Mouse (Mus musculus): ENCODE results near the gene Krt20. TPM values are rescaled to one million over a fixed set of nuclear protein-coding genes. Genes with fewer than 3 reads are reported as not detected.

The Krt20 gene
- polyA plus RNA-seq (2016; fragmentation: Nextera tagmentation; extraction: Ambion mirVana): 0.40 and 0.42 TPM in 2 replicates

DNA sequence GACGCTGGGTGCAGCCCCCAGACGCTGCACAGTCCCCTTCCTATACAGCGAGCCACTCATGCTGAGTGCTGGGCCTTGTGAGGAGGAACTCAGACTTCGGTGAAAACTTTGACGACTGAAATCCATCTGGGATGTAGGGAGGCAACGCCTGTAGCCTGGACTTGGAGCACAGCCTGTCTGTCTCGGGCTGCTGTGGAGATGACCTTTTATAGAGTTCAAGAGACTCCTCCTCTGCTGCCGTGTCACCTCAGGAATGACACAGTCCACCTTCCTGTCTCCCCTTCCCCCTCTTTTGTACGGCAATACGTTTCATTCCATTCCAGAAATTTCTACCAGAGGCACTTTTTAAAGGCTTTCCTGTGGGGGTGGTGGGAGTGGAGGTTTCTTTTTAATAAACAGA is at the start of gene Krt20:
TSS of gene Krt20 (minus strand) at position 179 of the 400 bp plus-strand sequence.
- no peaks in the 10 kb centered on the region for H3K36me3 ChIP-seq
- WGBS: 44% methylated on average over 10 of the region's 10 CpGs

DNA sequence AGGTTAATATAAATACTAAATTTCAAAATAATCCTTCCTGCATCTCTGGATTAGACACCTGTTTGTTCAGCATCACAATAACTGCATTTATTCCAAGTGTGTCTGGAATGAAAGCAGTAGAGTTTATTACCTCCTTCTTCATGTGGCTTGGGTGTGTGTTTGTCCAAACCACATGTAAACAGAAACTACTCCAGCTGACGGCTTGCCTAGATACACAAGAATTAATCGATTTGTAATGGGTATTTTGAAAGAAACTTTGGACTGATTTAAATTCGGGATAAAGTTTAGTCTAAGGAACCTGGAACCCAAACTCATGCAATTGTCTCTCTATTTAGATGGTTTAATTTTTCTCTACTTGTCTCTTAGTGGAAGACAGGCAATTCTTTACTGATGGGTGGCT is 37.0 kb upstream of the Krt20 start:
- Histone ChIP-seq H3K4me1 (no peaks in the 10 kb centered on the region), H3K4me3 (no peak overlapping the region), H3K36me3 (no peaks in the 10 kb centered on the region), H3K9ac (no peak overlapping the region), H3K27ac (no peak overlapping the region), H3K27me3 (no peaks in the 10 kb centered on the region), H3K9me3 (no peaks in the 10 kb centered on the region), H3K4me2 (replicated peaks) (no peak overlapping the region)
- WGBS: 79% methylated on average over 3 of the region's 3 CpGs
- ATAC-seq (ENCODE audit: insufficient number of reproducible peaks, insufficient read depth, low FRiP score, low TSS enrichment): no peak

More for the DNA sequence above, at the start of gene Krt20:
- Histone ChIP-seq H3K4me2 (replicated peaks) (no peak within 1 kb of the TSS), H3K27ac (no peak within 1 kb of the TSS), H3K4me1 (peaks cover 11% of the 10 kb centered on the region; the same call in 1 of the 2 replicates), H3K9me3 (no peaks in the 10 kb centered on the region), H3K9ac (no peak within 1 kb of the TSS), H3K27me3 (no peaks in the 10 kb centered on the region), H3K4me3 (no peak within 1 kb of the TSS)
- ATAC-seq (ENCODE audit: insufficient number of reproducible peaks, insufficient read depth, low FRiP score, low TSS enrichment): no peak

DNA sequence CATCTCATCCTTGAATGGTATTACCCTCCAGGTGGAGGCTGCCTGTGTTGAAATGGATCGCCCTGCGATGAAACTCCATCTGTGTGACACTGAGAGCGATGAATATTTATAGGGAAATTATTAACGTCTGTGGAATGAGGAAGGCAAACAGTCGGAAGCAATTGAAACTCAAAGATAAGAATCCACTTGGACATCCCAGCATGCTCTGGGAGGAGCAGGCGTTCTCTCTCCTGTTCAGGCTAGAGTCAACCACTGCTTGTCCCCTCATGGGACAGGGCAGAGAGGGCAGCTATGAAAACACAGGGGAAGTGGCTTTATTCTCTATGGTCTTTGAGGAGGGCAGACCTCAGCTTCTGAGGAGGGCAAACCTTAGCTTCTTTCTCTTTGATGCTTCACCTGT is 35.5 kb upstream of the Krt20 start:
- Histone ChIP-seq H3K27ac (no peak overlapping the region), H3K9me3 (no peaks in the 10 kb centered on the region), H3K36me3 (no peaks in the 10 kb centered on the region), H3K27me3 (no peaks in the 10 kb centered on the region), H3K9ac (no peak overlapping the region), H3K4me1 (no peaks in the 10 kb centered on the region), H3K4me2 (replicated peaks) (no peak overlapping the region), H3K4me3 (no peak overlapping the region)
- ATAC-seq (ENCODE audit: insufficient number of reproducible peaks, insufficient read depth, low FRiP score, low TSS enrichment): no peak
- WGBS: 65% methylated on average over 6 of the region's 6 CpGs

DNA sequence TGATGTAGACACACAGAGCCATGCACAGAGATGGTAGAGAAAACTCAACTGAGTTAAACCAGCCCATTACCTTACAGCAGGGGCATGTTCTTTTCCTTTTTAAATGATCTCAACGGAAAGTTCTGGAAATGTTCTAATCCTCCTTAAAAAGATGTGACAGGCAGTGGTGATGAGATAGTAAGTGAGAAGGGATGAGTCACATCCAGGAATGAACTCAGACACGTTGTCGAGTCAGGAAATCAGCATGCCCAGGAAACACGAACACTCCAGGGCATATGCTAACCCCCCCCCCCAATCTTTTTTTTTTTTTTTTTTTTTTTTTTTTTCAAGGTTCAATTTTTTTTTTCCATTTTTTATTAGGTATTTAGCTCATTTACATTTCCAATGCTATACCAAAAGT is 34.5 kb upstream of the Krt20 start:
- H3K27me3 ChIP-seq: no peaks in the 10 kb centered on the region
- no peak overlapping the region for H3K27ac ChIP-seq
- WGBS: 75% methylated on average over 4 of the region's 4 CpGs
- no peak overlapping the region for H3K9ac ChIP-seq
- H3K4me1 ChIP-seq: no peaks in the 10 kb centered on the region
- no peaks in the 10 kb centered on the region for H3K9me3 ChIP-seq
- H3K36me3 ChIP-seq: no peaks in the 10 kb centered on the region
- no peak overlapping the region for H3K4me3 ChIP-seq
- H3K4me2 ChIP-seq (replicated peaks): no peak overlapping the region
- ATAC-seq (ENCODE audit: insufficient number of reproducible peaks, insufficient read depth, low FRiP score, low TSS enrichment): no peak

DNA sequence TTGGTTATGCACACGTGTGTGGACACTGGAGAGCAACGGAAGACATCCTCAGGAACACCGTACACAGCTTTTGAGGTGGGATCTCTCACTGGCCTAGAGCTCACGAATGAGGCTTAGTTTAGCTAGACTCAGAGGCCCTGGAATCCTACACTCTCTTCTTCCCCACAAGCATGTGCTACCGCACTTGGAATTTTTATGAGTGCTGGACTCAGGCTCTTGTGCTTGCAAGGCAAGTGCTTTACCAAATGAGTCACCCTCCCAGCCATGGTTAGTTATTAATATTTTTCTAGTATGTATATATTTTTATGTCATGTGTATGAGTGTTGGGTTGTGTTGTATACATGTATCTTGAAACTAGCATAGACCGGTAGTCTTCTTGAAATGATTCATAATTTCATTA is 34.0 kb upstream of the Krt20 start:
- Histone ChIP-seq H3K4me3 (no peak overlapping the region), H3K4me1 (no peaks in the 10 kb centered on the region), H3K4me2 (replicated peaks) (no peak overlapping the region), H3K27me3 (no peaks in the 10 kb centered on the region), H3K9ac (no peak overlapping the region), H3K27ac (no peak overlapping the region), H3K36me3 (no peaks in the 10 kb centered on the region), H3K9me3 (no peaks in the 10 kb centered on the region)
- WGBS: 93% methylated on average over 6 of the region's 6 CpGs
- no peak for ATAC-seq (ENCODE audit: insufficient number of reproducible peaks, insufficient read depth, low FRiP score, low TSS enrichment)

DNA sequence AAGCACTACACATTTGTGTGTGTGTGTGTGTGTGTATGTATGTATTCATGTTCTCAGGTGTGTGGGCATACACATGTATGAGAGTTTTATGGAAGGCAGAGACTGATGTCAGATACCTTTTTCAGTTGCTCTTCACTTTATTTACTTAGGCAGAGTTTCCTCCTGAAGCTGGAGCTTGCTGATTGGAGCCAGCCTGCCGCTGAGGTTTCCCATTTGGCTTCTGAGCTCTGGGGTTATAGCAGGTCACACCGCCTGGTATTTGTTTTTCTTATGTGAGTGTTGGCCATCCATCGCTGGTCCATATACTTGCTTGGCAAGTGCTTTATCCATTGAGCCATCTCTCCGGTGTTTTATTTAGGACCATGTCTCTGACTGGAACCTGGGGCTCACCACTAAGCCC is 31.3 kb upstream of the Krt20 start:
- Histone ChIP-seq H3K27ac (no peak overlapping the region), H3K36me3 (no peaks in the 10 kb centered on the region), H3K9ac (no peak overlapping the region), H3K4me2 (replicated peaks) (no peak overlapping the region), H3K4me1 (no peaks in the 10 kb centered on the region), H3K27me3 (no peaks in the 10 kb centered on the region), H3K9me3 (no peaks in the 10 kb centered on the region), H3K4me3 (no peak overlapping the region)
- WGBS: 80% methylated on average over 4 of the region's 4 CpGs
- ATAC-seq (ENCODE audit: insufficient number of reproducible peaks, insufficient read depth, low FRiP score, low TSS enrichment): no peak

DNA sequence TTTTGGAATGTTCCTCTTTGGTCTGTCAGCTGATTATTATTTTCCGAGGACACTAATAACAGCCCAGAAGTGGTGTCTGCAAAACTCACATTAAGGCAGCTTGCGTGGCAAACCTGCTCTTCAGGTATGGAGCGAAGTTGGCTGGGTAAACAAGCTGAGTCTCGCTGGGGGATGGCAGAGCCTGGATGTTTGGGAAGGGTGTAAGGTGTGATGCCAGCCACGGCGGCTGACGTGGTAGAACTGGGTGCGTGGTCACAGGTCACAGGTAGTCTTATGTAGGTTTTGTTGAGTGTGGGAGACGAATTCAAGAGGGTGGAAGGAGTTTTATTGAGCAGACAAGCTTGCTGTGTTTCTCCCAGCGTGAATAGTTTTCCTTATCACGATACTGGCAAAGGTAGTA is 30.6 kb upstream of the Krt20 start:
- no peaks in the 10 kb centered on the region for H3K27me3 ChIP-seq
- no peaks in the 10 kb centered on the region for H3K9me3 ChIP-seq
- no peaks in the 10 kb centered on the region for H3K4me1 ChIP-seq
- 81% methylated on average over 11 of the region's 11 CpGs for WGBS
- no peak overlapping the region for H3K4me3 ChIP-seq
- no peak for ATAC-seq (ENCODE audit: insufficient number of reproducible peaks, insufficient read depth, low FRiP score, low TSS enrichment)
- H3K9ac ChIP-seq: no peak overlapping the region
- H3K4me2 ChIP-seq (replicated peaks): no peak overlapping the region
- H3K27ac ChIP-seq: no peak overlapping the region
- H3K36me3 ChIP-seq: no peaks in the 10 kb centered on the region

DNA sequence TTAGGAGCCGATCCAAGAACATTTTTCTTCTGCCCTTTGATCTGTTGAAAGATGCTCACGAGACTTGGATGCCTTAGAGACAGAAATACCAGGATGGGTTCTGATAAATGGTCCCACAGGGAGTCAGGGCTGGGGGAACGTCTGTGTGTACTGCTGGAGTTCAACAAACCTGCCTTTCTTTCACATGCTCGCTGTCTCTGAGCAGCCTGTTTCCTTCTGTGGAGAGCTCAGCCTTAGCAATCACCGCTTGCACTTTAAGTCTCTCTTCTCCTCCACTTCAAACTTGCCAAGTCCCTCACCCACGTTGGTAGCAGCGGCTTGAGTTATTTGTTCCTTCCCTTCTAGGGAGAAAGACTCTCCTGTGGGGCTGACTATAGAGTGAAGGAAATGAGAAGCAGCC is 28.4 kb upstream of the Krt20 start:
- no peak overlapping the region for H3K27ac ChIP-seq
- no peak for ATAC-seq (ENCODE audit: insufficient number of reproducible peaks, insufficient read depth, low FRiP score, low TSS enrichment)
- H3K4me3 ChIP-seq: no peak overlapping the region
- H3K9ac ChIP-seq: no peak overlapping the region
- H3K4me2 ChIP-seq (replicated peaks): no peak overlapping the region
- no peaks in the 10 kb centered on the region for H3K4me1 ChIP-seq
- no peaks in the 10 kb centered on the region for H3K9me3 ChIP-seq
- H3K27me3 ChIP-seq: no peaks in the 10 kb centered on the region
- 29% methylated on average over 7 of the region's 7 CpGs for WGBS
- no peaks in the 10 kb centered on the region for H3K36me3 ChIP-seq

DNA sequence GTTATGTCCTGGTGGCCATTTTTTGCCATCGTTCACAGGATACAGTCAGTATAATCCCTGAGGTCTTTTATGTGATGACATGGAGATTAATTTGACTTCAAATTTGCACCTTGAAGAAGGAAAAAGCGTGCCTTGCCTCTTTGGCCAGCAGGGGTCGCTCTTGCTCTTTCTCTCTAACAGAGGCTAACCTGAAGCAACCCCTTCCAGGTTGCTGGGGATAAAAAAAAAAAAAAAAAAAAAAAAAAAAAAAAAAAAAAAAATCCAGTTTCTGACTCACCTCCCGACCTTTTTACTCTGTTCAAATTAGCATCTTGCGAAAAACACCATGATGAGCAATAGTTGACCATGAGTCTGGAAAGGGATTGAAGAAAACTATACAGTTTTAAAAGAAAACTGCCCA is 26.9 kb upstream of the Krt20 start:
- Histone ChIP-seq H3K9ac (no peak overlapping the region), H3K4me2 (replicated peaks) (no peak overlapping the region), H3K4me3 (no peak overlapping the region), H3K4me1 (no peaks in the 10 kb centered on the region), H3K27me3 (no peaks in the 10 kb centered on the region), H3K36me3 (no peaks in the 10 kb centered on the region), H3K27ac (no peak overlapping the region), H3K9me3 (no peaks in the 10 kb centered on the region)
- 2% methylated on average over 5 of the region's 5 CpGs for WGBS
- ATAC-seq (ENCODE audit: insufficient number of reproducible peaks, insufficient read depth, low FRiP score, low TSS enrichment): no peak

DNA sequence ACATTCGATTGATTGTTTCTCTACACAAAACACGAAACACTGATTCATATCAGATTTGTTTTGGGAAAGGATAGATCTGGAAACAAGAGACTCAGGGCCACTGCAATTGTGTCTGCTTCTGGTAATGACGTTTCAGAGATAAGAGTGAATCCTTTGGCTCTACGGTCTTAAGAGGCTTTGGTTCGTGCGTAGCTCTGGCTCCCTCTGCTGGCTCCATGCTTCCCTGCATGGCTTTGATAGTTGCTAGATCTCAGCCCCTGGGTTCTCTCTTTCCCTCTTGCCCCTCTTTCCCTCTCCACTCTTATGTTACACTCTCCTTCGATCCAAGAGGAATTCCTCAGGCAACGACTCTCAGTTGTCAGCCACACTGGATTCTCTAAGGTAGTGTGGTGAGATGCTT is 25.2 kb upstream of the Krt20 start:
- no peak overlapping the region for H3K4me3 ChIP-seq
- H3K27ac ChIP-seq: no peak overlapping the region
- H3K36me3 ChIP-seq: no peaks in the 10 kb centered on the region
- 13% methylated on average over 8 of the region's 8 CpGs for WGBS
- no peak for ATAC-seq (ENCODE audit: insufficient number of reproducible peaks, insufficient read depth, low FRiP score, low TSS enrichment)
- no peaks in the 10 kb centered on the region for H3K27me3 ChIP-seq
- H3K9me3 ChIP-seq: no peaks in the 10 kb centered on the region
- no peak overlapping the region for H3K4me2 ChIP-seq (replicated peaks)
- no peak overlapping the region for H3K9ac ChIP-seq
- H3K4me1 ChIP-seq: no peaks in the 10 kb centered on the region

DNA sequence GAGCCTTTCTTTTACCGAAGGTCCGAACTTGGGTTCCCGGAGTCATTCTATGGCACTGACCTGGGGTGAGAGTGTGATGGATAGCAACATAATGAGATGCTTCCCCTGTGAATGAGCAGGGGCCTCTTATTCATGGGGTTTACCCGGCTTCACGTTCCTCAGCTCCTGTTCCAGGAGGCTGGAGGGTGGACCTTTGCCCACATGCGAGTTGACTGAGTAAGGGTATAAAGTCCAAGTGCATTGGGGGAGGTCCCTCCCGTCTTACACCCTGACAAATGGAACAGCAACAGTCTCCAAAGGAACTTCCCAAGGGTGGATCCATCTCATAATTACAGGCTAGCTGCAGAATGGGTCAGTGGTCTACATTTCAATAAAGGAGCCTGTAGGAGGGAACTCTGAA is 23.8 kb upstream of the Krt20 start:
- no peak overlapping the region for H3K9ac ChIP-seq
- H3K4me1 ChIP-seq: no peaks in the 10 kb centered on the region
- no peaks in the 10 kb centered on the region for H3K27me3 ChIP-seq
- no peak for ATAC-seq (ENCODE audit: insufficient number of reproducible peaks, insufficient read depth, low FRiP score, low TSS enrichment)
- H3K36me3 ChIP-seq: no peaks in the 10 kb centered on the region
- 69% methylated on average over 7 of the region's 7 CpGs for WGBS
- H3K9me3 ChIP-seq: no peaks in the 10 kb centered on the region
- H3K4me2 ChIP-seq (replicated peaks): no peak overlapping the region
- no peak overlapping the region for H3K4me3 ChIP-seq
- H3K27ac ChIP-seq: no peak overlapping the region

DNA sequence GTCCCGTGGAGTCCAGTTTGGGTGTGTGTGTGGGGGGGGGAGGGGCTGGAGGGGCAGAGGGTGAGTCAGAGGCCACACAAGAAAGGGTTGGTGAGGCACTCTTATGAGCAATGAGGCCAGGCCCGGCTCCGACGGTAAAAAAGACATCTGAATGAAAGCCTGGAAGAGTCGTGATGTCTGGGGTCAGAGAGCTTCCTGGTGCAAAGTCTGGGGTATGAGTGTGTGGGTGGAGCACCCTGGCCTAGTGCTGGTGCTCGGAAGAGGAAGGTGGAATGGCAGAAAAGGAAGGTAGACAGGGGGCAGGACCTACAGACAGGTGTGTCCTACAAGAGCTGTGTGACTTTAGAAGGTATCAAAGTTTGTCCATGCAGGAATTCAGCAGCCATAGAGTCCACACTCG is 20.9 kb upstream of the Krt20 start:
- no peak for ATAC-seq (ENCODE audit: insufficient number of reproducible peaks, insufficient read depth, low FRiP score, low TSS enrichment)
- Histone ChIP-seq H3K4me3 (no peak overlapping the region), H3K27ac (no peak overlapping the region), H3K9ac (no peak overlapping the region), H3K9me3 (no peaks in the 10 kb centered on the region), H3K36me3 (no peaks in the 10 kb centered on the region), H3K27me3 (no peaks in the 10 kb centered on the region), H3K4me1 (no peaks in the 10 kb centered on the region), H3K4me2 (replicated peaks) (no peak overlapping the region)
- whole genome bisulfite sequencing: 68% methylated on average over 7 of the region's 7 CpGs

DNA sequence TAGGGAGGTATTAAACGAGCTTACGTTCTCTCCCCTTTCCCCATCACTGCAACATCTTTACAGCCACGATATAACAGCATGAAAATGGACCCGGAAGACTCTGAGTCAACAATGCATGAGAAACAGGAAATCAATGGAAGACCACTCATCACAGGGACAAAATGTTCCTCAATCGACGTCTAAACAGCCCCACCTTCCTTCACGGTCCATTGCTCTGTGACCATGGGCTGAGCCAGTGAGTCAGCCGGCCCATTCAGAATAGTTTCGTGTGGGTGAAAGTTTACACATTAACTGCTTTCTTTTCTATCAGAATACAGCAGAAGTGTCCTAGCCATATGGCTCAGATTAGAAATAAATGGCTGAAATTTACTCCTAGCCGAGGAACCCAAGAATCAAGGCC is 16.8 kb upstream of the Krt20 start:
- 79% methylated on average over 10 of the region's 10 CpGs for whole genome bisulfite sequencing
- H3K4me1 ChIP-seq: no peaks in the 10 kb centered on the region
- no peak overlapping the region for H3K27ac ChIP-seq
- H3K4me3 ChIP-seq: no peak overlapping the region
- no peak for ATAC-seq (ENCODE audit: insufficient number of reproducible peaks, insufficient read depth, low FRiP score, low TSS enrichment)
- H3K9ac ChIP-seq: no peak overlapping the region
- no peaks in the 10 kb centered on the region for H3K9me3 ChIP-seq
- no peaks in the 10 kb centered on the region for H3K27me3 ChIP-seq
- no peak overlapping the region for H3K4me2 ChIP-seq (replicated peaks)
- H3K36me3 ChIP-seq: no peaks in the 10 kb centered on the region
